Mouse (Mus musculus) fibroblast of lung, adult 2 months (primary cell): Measurements from ENCODE around the gene Smoc1.

ENCODE experiments used
- DNase-seq: peaks from one replicate; pipeline ENCODE4 v3.0.0-alpha.2; 2011; ENCODE audit warnings: low read depth

Smoc1 gene

GRCm38 (mm10) chr12:81024993-81025392 lies 1.6 kb upstream of the Smoc1 start:
- DNase-seq = no peak

GRCm38 (mm10) chr12:81026995-81027942 lies 661 bp downstream of the Smoc1 start:
- DNase-seq = no peak

DNA sequence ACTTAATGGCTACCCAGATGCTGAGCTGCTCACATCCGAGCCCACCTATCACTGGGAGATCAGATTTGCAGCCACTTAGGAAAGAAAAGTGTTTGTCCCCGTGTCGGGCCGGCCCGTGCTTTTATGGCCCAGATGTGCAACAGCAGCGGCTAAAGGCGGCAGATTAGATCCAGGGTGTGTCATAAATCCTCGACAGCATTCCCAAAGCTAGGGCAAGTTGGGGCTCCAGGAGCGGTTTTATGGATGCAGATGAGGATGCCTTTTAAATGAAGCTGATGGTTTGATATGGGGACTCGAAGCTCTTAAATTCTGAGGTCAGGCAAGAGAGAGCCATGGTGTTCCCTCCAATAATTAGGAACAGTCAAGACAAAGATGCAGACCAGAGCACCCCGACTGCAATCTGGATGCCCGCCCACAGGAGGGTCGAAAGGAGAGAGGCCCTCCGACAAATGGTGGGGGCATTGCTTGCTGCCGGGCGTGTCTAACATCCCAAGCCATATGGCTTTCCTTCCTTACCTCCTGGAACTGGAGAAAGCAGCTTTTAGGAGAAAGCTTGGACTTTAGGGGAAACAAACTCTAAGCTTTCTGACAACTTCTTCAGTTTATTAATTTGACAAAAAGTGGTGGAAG lies 1.8 kb downstream of the Smoc1 start:
- DNase-seq = no peak

DNA sequence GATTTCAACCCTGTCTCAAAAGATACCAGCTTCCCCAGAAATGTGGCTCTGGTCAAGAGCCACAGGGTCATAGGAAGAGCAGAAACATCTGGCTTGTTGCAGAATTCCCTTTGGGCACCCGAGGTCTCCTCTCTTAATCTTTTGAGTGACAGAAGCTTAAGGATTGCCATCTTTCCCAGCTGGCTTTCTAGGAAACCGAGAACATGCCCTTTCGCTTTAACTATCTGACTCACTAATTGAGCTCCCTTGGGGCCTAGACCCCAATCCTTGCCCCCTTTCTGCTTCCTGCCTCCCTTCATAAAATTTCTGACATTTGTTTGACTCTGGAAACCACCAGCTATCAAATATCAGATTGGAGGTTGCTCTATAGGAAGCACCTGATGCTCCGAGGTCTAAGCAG lies 3.1 kb downstream of the Smoc1 start:
- no peak for DNase-seq

DNA sequence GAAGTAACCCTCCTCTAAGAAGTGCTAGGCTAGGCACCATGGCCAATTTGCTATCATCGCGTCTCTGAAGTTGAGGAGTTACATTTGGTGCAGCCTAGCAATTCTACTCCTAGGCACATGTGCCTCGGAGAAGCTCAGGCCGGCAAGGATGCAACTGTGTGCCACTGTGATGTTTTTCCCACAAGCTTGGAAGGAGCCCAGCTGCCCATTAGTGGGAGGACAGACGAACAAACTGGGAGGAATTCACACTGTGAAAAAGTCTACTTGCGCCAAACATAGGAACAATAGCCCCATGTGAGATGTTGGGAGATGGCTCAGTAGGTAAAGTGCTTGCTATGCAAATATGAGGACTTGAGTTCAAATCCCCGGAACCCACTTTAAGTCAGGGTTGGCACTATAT lies 5.0 kb downstream of the Smoc1 start:
- DNase-seq = no peak

DNA sequence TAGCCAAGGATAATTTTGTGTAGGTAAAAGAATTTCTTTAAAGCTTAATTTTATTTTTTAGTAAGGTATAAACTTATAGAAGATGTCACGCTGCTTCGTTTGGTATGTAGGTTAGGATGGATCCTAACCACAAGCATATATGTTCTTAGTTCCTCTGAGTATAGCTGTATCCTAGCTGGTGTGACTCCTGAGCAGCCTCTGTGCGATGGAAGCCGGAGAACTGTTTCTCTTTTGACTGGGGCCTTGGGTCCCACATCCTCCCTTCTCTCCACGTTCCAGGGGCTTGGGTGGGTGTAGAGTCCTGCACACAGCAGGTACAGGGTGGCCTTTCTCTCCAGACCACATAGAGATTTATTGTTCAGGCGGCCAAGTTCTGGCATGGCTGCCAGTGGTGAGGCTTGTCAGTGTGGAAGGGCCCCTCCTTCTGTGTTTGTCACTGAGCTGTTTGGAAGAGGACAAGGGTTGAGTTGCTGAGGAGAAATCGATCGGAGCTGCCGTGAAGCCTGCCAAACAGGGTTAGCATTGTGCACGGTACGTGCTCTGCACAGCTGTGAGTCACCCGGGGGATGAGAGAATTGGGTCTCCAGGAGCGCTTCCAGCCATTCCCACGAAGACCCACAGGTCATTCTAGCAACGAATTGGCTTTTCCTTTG lies 6.9 kb downstream of the Smoc1 start:
- peak; percentile 94 for DNase-seq

GRCm38 (mm10) chr12:81034042-81034417 lies 7.4 kb downstream of the Smoc1 start:
- DNase-seq = no peak

GRCm38 (mm10) chr12:81035850-81036249 lies 9.2 kb downstream of the Smoc1 start:
- no peak for DNase-seq

GRCm38 (mm10) chr12:81043616-81044015 lies 17.0 kb downstream of the Smoc1 start:
- no peak for DNase-seq

GRCm38 (mm10) chr12:81046926-81047325 lies 20.3 kb downstream of the Smoc1 start:
- no peak for DNase-seq

DNA sequence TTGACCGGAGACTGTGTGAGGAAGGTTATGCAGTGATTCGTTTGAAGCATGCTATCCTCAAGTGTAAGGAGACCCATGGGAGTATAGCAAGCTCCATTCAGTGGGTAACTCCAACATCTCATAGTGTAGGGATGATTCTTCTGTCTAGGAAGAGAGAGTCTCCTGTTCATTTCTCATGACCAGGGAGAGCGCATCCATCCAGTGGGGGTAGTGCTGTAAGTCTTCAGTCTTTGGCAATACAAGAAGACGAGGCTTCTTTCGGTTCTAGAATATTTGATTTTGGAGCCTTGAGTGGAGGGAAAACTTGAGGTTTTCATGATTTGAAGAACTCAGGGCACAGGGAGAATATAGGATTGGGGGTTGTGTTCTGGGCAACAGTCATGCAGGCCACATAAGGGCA lies 23.1 kb downstream of the Smoc1 start:
- no peak for DNase-seq

DNA sequence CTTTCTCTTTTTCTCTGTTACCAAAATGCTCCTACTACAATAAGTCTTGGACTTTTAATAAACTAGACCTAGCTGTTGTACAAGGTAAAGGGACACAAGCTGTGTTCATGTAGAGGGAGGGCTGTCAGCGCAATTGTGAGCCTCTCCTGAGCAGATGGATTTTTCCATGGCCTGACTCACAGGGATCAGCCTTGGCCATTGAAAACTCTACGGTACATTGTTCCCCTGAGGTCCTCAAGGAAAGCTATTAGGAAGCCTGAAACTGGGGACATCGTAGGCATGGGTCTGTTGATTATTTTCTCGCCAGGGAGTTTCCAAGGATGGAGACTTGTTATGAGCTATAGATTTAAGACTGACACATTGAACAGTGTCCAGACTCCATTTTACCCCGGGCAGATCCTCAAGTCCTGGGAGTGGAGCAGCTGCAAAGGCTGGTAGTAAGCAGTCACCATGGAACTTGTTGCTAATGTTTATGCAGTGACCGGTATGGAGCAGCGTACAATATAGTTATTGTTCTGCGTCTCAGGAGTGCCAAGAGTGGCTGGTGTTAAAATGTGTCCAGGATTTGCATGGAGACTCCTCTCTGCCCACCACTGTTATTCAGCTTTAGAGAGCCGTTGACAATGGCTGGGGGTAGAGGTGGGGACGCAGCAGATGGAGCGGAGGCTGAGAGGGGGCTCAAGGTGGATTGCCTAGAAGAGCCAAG lies 28.5 kb downstream of the Smoc1 start:
- no peak for DNase-seq

DNA sequence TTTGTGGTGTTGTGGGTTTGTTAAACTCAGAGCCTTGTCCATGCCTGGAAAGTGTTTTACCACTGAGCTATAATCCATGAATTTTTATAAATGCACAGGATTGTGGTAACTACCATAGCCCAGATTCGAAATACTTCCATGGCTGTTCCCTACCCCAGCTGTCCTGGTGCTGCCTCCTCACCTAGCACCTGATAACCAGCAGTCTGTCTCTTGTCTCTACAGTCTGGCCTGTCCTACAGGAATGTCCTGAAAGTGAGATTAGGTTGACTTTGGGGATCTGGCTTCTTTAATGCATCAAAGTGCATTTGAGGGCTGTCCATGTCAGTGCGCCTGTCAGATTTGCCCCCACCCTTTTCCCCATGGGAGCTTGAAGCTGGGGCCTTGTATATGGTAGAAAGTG lies 29.2 kb downstream of the Smoc1 start:
- DNase-seq = no peak

- no peak for DNase-seq
These were observed 31.0 kb downstream of the Smoc1 start for GRCm38 (mm10) chr12:81057619-81058018.

DNA sequence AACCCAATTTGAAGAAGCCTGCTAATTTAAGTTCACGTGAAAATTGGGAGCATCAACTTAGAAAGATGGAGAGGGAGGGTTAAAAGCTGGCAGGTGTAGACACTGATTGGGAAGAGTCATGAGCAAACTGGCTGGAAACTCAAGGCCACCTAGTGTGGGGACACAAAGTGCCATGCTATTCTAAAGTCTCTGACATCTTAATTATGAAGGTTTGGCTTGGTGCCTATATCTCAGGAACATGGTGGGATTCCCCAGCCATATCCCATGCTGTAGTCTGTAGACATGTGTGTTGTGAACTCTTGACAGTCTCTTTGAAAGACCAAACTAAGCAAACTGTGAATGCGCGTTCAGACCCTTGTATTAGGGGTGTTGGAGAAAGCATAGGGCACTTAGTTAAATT lies 32.0 kb downstream of the Smoc1 start:
- DNase-seq = no peak

GRCm38 (mm10) chr12:81061831-81062361 lies 35.3 kb downstream of the Smoc1 start:
- DNase-seq = no peak

DNA sequence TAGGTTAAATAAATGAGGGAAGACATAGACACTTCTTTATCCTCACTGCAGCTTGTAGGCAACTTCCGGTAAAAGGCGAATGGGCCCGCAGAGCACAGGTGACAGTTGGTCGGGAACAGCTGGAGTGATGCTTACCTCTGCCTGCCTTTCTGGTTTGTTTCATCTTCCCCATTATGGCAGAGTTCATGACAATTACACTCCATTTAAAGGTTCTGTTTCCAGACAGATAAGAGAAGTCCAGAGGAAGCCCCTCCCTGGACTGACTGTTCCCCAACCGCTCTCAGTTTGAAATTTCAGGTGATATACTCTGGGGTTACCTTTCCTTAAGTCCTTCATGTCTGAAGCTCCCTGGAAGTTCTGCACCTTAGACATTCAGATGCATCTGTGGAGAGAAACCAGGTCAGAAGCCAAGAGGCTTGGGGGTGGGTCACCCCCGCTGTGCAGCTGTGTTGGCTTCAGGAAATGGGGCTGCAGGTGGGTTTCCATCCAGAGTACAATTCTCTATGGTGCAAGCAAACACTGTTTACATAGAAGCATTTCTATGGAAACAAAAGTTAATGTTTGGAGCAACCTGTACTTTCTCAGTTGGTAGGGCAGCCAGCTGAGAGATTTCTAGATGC lies 36.8 kb downstream of the Smoc1 start:
- no peak for DNase-seq

GRCm38 (mm10) chr12:81074139-81074538 lies 47.5 kb downstream of the Smoc1 start:
- DNase-seq = no peak

DNA sequence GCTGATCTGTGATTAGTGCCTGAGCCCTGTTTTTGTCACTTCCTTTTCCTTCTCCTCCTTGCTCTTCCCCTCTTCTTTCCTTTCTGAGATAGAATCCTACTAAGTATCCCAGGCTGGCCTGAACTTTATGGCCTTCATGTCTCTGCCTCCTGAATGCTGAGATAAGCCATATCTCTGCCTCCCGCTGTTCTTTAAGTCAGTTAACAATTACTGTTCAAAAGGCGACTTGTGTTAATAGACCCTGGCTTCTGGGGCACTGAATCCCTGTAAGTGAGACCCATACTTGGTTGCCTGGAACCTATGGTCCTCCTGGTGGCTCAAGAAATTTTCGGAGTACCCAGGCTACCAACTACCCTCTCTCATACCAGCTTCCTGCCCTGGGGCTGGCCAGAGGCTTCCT lies 48.3 kb downstream of the Smoc1 start:
- DNase-seq = no peak

- DNase-seq = no peak
These were observed 51.5 kb downstream of the Smoc1 start for GRCm38 (mm10) chr12:81077953-81078646.

DNA sequence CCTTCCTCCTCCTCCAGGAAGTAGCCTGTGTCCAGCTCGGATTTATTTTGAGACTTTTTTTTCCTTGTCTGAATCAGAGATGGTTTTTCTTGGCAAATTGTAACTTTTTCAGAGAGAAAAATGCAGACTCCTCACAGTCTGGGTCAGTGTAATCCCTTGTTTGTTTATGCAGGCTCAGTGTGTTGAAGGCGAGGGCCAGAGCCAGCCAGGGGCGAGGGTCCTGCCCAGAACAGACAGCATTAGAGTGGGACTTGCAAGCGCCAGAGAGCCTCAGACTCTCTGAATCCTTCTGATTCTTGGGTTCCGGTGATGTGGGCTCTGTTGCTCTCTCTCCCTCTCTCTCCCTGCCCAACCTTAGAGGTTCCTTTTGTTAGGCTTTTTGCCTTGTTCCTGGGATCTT lies 53.7 kb downstream of the Smoc1 start:
- peak; percentile 56 for DNase-seq
